Mouse (Mus musculus) limb, embryonic 14.5 days (tissue): ENCODE data around the gene Vash2. TPM values are rescaled to one million over a fixed set of nuclear protein-coding genes. Genes with fewer than 3 reads are reported as not detected.
A peak's percentile ranks its signal among the peaks of the same experiment; 100 is the strongest.
"Not testable (repeated sequence)": the region's sequence is repeated elsewhere in the genome, so short reads cannot be mapped to it uniquely, and the experiment has no call there.

Experiments
- ATAC-seq: fragments of 200-750 bp; cut with Nextera tagmentation; 2 replicates; pipeline ENCODE4 v1.8.0; 2017; ENCODE audit warnings: low read depth, moderate number of reproducible peaks, moderate TSS enrichment; ENCODE audit not compliant: low FRiP score
- DNase-seq: peaks from one replicate; pipeline ENCODE4 v3.0.0-alpha.2; 2015; ENCODE audit warnings: low spot score
- H3K27ac ChIP-seq: fragments of 300-500 bp; sonication (generic); replicated peaks from 2 replicates; pipeline ENCODE4 v1.5.1; 2014; ENCODE audit warnings: low read depth, mild to moderate bottlenecking, low read length, moderate library complexity, mixed read lengths
- H3K27me3 ChIP-seq: fragments of 300-500 bp; sonication (generic); 2 replicates; pipeline ENCODE4 v1.6.1; 2014; ENCODE audit warnings: low read length, mixed read lengths; ENCODE audit not compliant: control insufficient read depth, insufficient read depth
- H3K36me3 ChIP-seq: fragments of 300-500 bp; sonication (generic); 2 replicates; pipeline ENCODE4 v1.6.1; 2014; ENCODE audit warnings: mild to moderate bottlenecking, low read length, moderate library complexity, mixed read lengths; ENCODE audit not compliant: control insufficient read depth, insufficient read depth
- H3K4me1 ChIP-seq: fragments of 300-500 bp; sonication (generic); 2 replicates; pipeline ENCODE4 v1.6.1; 2014; ENCODE audit warnings: antibody characterized with exemption, low read length, mixed read lengths; ENCODE audit not compliant: control insufficient read depth, insufficient read depth
- H3K4me2 ChIP-seq: fragments of 300-500 bp; sonication (generic); replicated peaks from 2 replicates; pipeline ENCODE4 v1.6.1; 2014; ENCODE audit warnings: low read depth, mild to moderate bottlenecking, low read length, moderate library complexity; ENCODE audit not compliant: severe bottlenecking
- H3K4me3 ChIP-seq: fragments of 300-500 bp; sonication (generic); replicated peaks from 2 replicates; pipeline ENCODE4 v1.5.1; 2014; ENCODE audit warnings: low read length
- H3K9ac ChIP-seq: fragments of 300-500 bp; sonication (generic); 2 replicates; pipeline ENCODE4 v1.6.1; 2014; ENCODE audit warnings: mild to moderate bottlenecking, low read depth, low read length, moderate library complexity; ENCODE audit not compliant: severe bottlenecking
- H3K9me3 ChIP-seq: fragments of 300-500 bp; sonication (generic); 2 replicates; pipeline ENCODE4 v1.6.1; 2016; ENCODE audit warnings: low read length; ENCODE audit not compliant: control insufficient read depth
- POLR2A ChIP-seq: fragments of 200-500 bp; IDR thresholded peaks from 2 replicates; pipeline ENCODE4 v1.8.0; 2012; ENCODE audit warnings: inconsistent platforms, mild to moderate bottlenecking, moderate library complexity, borderline replicate concordance; ENCODE audit not compliant: insufficient read depth, insufficient read length; ENCODE audit errors: extremely low read depth
- WGBS: fragments of 180-500 bp; shearing (Covaris S2); extraction: QIAGEN DNeasy Blood & Tissue Kit; methylation state at CpG from one replicate; pipeline ENCODE4 v1.1.7; 2014; 5-methylcytosine and 5-hydroxymethylcytosine counted together
- polyA plus RNA-seq, 2 experiments: library from polyadenylated mRNA; depleted of rRNA in 1 of 2; stranded (reverse) in 1 of 2; unstranded in 1 of 2; fragments of >200 nt; fragmentation: Nextera tagmentation in 1 of 2; extraction: Ambion mirVana in 1 of 2; gene quantifications; 2 replicates each; pipeline versions ENCODE4 v1.2.1 to v1.2.3; 2012 to 2014

Vash2 gene
- polyA plus RNA-seq (2012; rRNA removed) = 39.7 and 40.1 TPM in 2 replicates
- polyA plus RNA-seq (2014; fragmentation: Nextera tagmentation; extraction: Ambion mirVana) = 64.7 and 66.9 TPM in 2 replicates

DNA sequence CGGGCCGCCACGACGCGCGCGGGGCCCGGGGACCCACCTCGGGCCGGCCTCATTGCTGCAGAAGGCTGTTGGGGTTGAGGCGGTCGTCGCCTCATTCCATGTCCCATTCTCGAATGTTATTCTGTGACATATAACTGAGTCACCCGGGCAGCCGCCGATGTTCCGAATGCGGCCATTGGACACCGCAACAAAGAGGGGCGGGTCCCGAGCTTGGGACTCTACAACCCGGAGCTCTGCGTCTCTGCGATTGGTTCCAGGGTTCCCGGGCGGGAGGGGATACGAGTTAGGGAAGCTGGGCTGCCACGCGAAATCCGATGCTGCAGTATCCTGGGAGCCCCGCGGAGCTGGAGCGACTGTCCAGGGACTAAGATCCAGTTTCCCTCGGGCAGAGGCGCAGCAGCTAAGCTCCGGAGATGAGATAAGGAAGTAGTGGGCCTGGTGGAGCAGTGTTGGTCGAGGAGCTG lies at the start of gene Vash2:
Gene Vash2 (minus strand): TSS at position 197 of the 464 bp plus-strand sequence.
- peak; percentile 98 for ATAC-seq
- H3K27me3 ChIP-seq = no peaks in the 10 kb centered on the region
- WGBS = under 1% methylated on average over 37 of the region's 38 CpGs
- DNase-seq = peak; percentile 95
- H3K4me3 ChIP-seq = peak within 1 kb of the TSS; percentile 78
- peak; percentile 71; the same call in 1 of the 2 replicates for TF ChIP-seq POLR2A
- peak within 1 kb of the TSS; percentile 93 for H3K27ac ChIP-seq
- H3K4me2 ChIP-seq = peak within 1 kb of the TSS; percentile 94
- H3K36me3 ChIP-seq = peaks cover 11% of the 10 kb centered on the region
- H3K9me3 ChIP-seq = no peaks in the 10 kb centered on the region
- H3K9ac ChIP-seq = peak within 1 kb of the TSS; percentile 86
- peaks cover 14% of the 10 kb centered on the region for H3K4me1 ChIP-seq

DNA sequence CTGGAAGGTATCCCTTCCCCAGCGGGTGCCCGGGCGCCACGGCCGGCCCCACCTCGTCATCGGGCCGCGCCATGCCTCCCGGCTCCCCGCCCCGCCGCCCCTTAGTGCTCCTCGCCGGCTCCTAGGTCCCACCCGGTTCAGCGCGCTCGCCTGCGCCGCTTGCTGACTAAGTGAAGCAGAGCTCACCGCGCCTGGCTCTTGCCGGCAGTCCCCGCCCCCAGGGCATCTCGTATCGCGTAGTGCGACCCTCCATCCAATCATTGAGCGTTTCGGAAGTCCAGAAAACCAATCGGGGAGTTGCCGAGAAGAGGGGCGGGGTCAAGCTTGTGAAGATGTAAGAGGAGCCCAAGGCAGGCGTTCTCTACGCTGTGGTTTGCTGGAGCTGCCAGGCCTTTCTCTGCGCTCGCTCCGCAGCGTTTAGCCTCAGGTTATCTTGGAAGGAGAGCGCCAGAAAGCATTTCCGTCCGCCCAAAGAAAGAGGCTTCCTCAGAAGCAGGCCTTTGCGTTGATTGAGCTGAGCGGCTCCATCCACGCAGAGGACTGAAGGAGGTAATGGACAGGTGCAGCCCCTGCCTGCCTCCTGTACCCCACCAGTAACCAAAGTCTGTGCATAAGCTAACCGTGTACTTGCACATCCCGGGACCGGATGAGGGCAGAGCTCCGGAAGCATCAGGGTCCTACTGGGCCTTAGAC lies 47.1 kb upstream of the Vash2 start, which contains the start of gene Flvcr1:
Gene Flvcr1 (minus strand): TSS at position 138 of the 693 bp plus-strand sequence.
- peak within 1 kb of the TSS; percentile 86 for H3K9ac ChIP-seq
- H3K4me3 ChIP-seq = peak within 1 kb of the TSS; percentile 80
- DNase-seq (peak; percentile 99), ATAC-seq (peak; percentile 99)
- H3K9me3 ChIP-seq = no peaks in the 10 kb centered on the region
- peaks cover 14% of the 10 kb centered on the region for H3K4me1 ChIP-seq
- peak; percentile 36; the same call in 1 of the 2 replicates for TF ChIP-seq POLR2A
- H3K36me3 ChIP-seq = no peaks in the 10 kb centered on the region; the same call in 1 of the 2 replicates
- H3K4me2 ChIP-seq = peak within 1 kb of the TSS; percentile 91
- no peaks in the 10 kb centered on the region for H3K27me3 ChIP-seq
- WGBS = 0% methylated on average over 36 of the region's 50 CpGs
- peak within 1 kb of the TSS; percentile 76 for H3K27ac ChIP-seq

- ATAC-seq (no peak; the same call in none of the 2 replicates), DNase-seq (no peak)
- Histone ChIP-seq H3K4me1 (peaks cover 14% of the 10 kb centered on the region), H3K9me3 (no peaks in the 10 kb centered on the region), H3K9ac (peak overlapping the region; percentile 86), H3K27ac (peak overlapping the region; percentile 69), H3K4me3 (peak overlapping the region; percentile 80), H3K27me3 (no peaks in the 10 kb centered on the region), H3K4me2 (peak overlapping the region; percentile 91), H3K36me3 (peaks cover 4% of the 10 kb centered on the region; the same call in 1 of the 2 replicates)
- no peak for TF ChIP-seq POLR2A
- 2% methylated on average over 61 of the region's 69 CpGs for WGBS
Observed at GRCm38 (mm10) chr1:191025016-191026012, 46.2 kb upstream of the Vash2 start.

- not testable (repeated sequence) for DNase-seq, H3K4me2 ChIP-seq, H3K9ac ChIP-seq, H3K27me3 ChIP-seq, H3K27ac ChIP-seq, H3K4me3 ChIP-seq, ATAC-seq, H3K9me3 ChIP-seq, H3K36me3 ChIP-seq
- peaks cover 14% of the 10 kb centered on the region for H3K4me1 ChIP-seq
- 90% methylated on average over 5 of the region's 6 CpGs for WGBS
Observed at GRCm38 (mm10) chr1:191023806-191024205, 44.7 kb upstream of the Vash2 start.

GRCm38 (mm10) chr1:191023140-191023539 lies 44.0 kb upstream of the Vash2 start:
- Histone ChIP-seq H3K36me3 (peaks cover 4% of the 10 kb centered on the region; the same call in 1 of the 2 replicates), H3K27me3 (no peaks in the 10 kb centered on the region), H3K9me3 (no peaks in the 10 kb centered on the region), H3K4me3 (no peak overlapping the region), H3K9ac (no peak overlapping the region), H3K27ac (no peak overlapping the region), H3K4me1 (peaks cover 14% of the 10 kb centered on the region), H3K4me2 (no peak overlapping the region)
- no peak for TF ChIP-seq POLR2A
- DNase-seq = no peak
- ATAC-seq = no peak
- WGBS = 78% methylated on average over 2 of the region's 2 CpGs
